Mouse (Mus musculus) forebrain, embryonic 16.5 days (tissue): Measurements from ENCODE around the gene Slc25a38. TPM values are rescaled to one million over a fixed set of nuclear protein-coding genes. Genes with fewer than 3 reads are reported as not detected.

Experiments used
- ATAC-seq: fragments of 200-750 bp; cut with Nextera tagmentation; 2 replicates; pipeline ENCODE4 v1.8.0; 2017; ENCODE audit warnings: mild to moderate bottlenecking, moderate library complexity
- H3K27ac ChIP-seq: fragments of 300-500 bp; sonication (generic); 2 replicates; pipeline ENCODE4 v1.5.1; 2014; ENCODE audit warnings: low read length, control low read depth
- H3K27me3 ChIP-seq: fragments of 300-500 bp; sonication (generic); replicated peaks from 2 replicates; pipeline ENCODE4 v1.6.1; 2014; ENCODE audit warnings: low read length; ENCODE audit not compliant: control insufficient read depth, insufficient read depth
- H3K36me3 ChIP-seq: fragments of 300-500 bp; sonication (generic); 2 replicates; pipeline ENCODE4 v1.6.1; 2014; ENCODE audit not compliant: control insufficient read depth, insufficient read depth
- H3K4me1 ChIP-seq: fragments of 300-500 bp; sonication (generic); replicated peaks from 2 replicates; pipeline ENCODE4 v1.6.1; 2014; ENCODE audit warnings: low read length; ENCODE audit not compliant: control insufficient read depth, insufficient read depth
- H3K4me2 ChIP-seq: fragments of 300-500 bp; sonication (generic); 2 replicates; pipeline ENCODE4 v1.6.1; 2014; ENCODE audit warnings: mild to moderate bottlenecking, low read length, control low read depth
- H3K4me3 ChIP-seq: fragments of 300-500 bp; sonication (generic); replicated peaks from 2 replicates; pipeline ENCODE4 v1.5.1; 2014; ENCODE audit warnings: mild to moderate bottlenecking, low read length, control low read depth
- H3K9ac ChIP-seq: fragments of 300-500 bp; sonication (generic); replicated peaks from 2 replicates; pipeline ENCODE4 v1.6.1; 2014; ENCODE audit warnings: low read depth, low read length, control low read depth
- H3K9me3 ChIP-seq: fragments of 300-500 bp; sonication (generic); 2 replicates; pipeline ENCODE4 v1.6.1; 2016; ENCODE audit warnings: low read length; ENCODE audit not compliant: control insufficient read depth
- WGBS: fragments of 180-500 bp; shearing (Covaris S2); extraction: QIAGEN DNeasy Blood & Tissue Kit; methylation state at CpG from one replicate; pipeline ENCODE4 v1.1.7; 2014; 5-methylcytosine and 5-hydroxymethylcytosine counted together
- polyA plus RNA-seq: library from polyadenylated mRNA; unstranded; fragments of >200 nt; fragmentation: Nextera tagmentation; extraction: Ambion mirVana; gene quantifications from 2 replicates; pipeline ENCODE4 v1.2.1, GENCODE M21; 2015

The Slc25a38 gene
- polyA plus RNA-seq, 1 experiment from 2014 or later = 37.5 TPM

- Histone ChIP-seq H3K9me3 (no peaks in the 10 kb centered on the region), H3K36me3 (no peaks in the 10 kb centered on the region), H3K27me3 (no peaks in the 10 kb centered on the region), H3K4me3 (no peak overlapping the region), H3K27ac (no peak overlapping the region), H3K9ac (no peak overlapping the region), H3K4me1 (no peaks in the 10 kb centered on the region), H3K4me2 (no peak overlapping the region)
- WGBS = 71% methylated on average over 5 of the region's 5 CpGs
- no peak for ATAC-seq
These were observed 41.0 kb downstream of the Slc25a38 start for GRCm38 (mm10) chr9:120151152-120151551.

GRCm38 (mm10) chr9:120151906-120152399 is 41.8 kb downstream of the Slc25a38 start:
- Histone ChIP-seq H3K4me1 (no peaks in the 10 kb centered on the region), H3K9ac (no peak overlapping the region), H3K27ac (no peak overlapping the region), H3K4me2 (no peak overlapping the region), H3K27me3 (no peaks in the 10 kb centered on the region), H3K9me3 (no peaks in the 10 kb centered on the region), H3K36me3 (no peaks in the 10 kb centered on the region), H3K4me3 (no peak overlapping the region)
- WGBS = 80% methylated on average over 12 of the region's 12 CpGs
- no peak for ATAC-seq

GRCm38 (mm10) chr9:120158047-120158446 is 47.9 kb downstream of the Slc25a38 start:
- Histone ChIP-seq H3K9me3 (no peaks in the 10 kb centered on the region), H3K27ac (no peak overlapping the region), H3K4me3 (no peak overlapping the region), H3K9ac (no peak overlapping the region), H3K36me3 (no peaks in the 10 kb centered on the region), H3K4me2 (no peak overlapping the region), H3K27me3 (no peaks in the 10 kb centered on the region), H3K4me1 (no peaks in the 10 kb centered on the region)
- no peak for ATAC-seq
- WGBS = 42% methylated on average over 4 of the region's 4 CpGs

- H3K4me2 ChIP-seq = no peak overlapping the region
- no peak overlapping the region for H3K27ac ChIP-seq
- no peak overlapping the region for H3K9ac ChIP-seq
- H3K27me3 ChIP-seq = no peaks in the 10 kb centered on the region
- no peak for ATAC-seq
- H3K4me1 ChIP-seq = no peaks in the 10 kb centered on the region
- WGBS = 79% methylated on average over 16 of the region's 16 CpGs
- no peaks in the 10 kb centered on the region for H3K9me3 ChIP-seq
- H3K36me3 ChIP-seq = no peaks in the 10 kb centered on the region
- no peak overlapping the region for H3K4me3 ChIP-seq
These were observed 53.7 kb downstream of the Slc25a38 start for GRCm38 (mm10) chr9:120163862-120164261.

DNA sequence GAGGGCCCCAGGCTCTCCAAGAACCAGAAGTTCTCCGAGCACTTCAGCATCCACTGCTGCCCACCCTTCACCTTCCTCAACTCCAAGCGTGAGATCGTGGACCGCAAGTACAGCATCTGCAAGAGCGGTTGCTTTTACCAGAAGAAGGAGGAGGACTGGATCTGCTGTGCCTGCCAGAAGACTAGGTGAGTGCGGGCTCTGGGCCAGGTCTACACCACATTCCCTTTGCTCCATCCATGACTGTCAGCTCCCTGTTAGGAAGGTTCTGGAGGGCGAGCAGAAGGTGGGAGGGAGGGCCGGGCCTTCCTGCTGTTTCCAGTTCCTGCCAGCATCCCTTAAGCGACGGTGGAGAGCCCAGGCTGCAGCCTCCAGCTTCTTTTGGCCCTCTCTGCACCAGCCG is 57.7 kb downstream of the Slc25a38 start:
- H3K4me3 ChIP-seq = no peak overlapping the region
- H3K9me3 ChIP-seq = no peaks in the 10 kb centered on the region
- no peaks in the 10 kb centered on the region for H3K36me3 ChIP-seq
- no peaks in the 10 kb centered on the region for H3K4me1 ChIP-seq
- WGBS = 68% methylated on average over 11 of the region's 11 CpGs
- no peak overlapping the region for H3K4me2 ChIP-seq
- no peak overlapping the region for H3K9ac ChIP-seq
- H3K27ac ChIP-seq = no peak overlapping the region
- no peaks in the 10 kb centered on the region for H3K27me3 ChIP-seq
- no peak for ATAC-seq

DNA sequence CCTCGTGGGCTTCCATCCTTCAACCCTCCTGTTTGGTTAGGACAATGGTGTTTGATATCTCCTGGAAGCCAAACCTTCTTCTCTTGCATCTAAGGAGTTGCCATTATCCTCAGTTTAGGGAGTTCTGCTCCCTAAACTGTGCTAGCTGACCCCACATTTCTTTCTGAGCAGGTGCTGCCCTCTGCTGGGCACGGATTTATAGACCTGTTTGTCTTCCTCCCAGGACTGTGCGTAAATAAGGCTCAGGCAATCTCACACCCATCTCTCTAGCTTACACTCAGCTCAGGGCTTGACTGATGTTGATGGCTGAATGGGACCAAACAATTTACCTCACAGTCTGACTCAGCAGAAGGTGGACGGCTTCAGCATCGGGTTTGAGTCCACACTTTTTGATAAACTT is 61.1 kb downstream of the Slc25a38 start:
- H3K4me2 ChIP-seq = no peak overlapping the region
- 34% methylated on average over 5 of the region's 5 CpGs for WGBS
- no peak overlapping the region for H3K27ac ChIP-seq
- no peaks in the 10 kb centered on the region for H3K36me3 ChIP-seq
- no peak overlapping the region for H3K9ac ChIP-seq
- H3K27me3 ChIP-seq = no peaks in the 10 kb centered on the region
- ATAC-seq = no peak
- H3K4me1 ChIP-seq = no peaks in the 10 kb centered on the region
- no peak overlapping the region for H3K4me3 ChIP-seq
- H3K9me3 ChIP-seq = no peaks in the 10 kb centered on the region

Other genes starting within 250 kb of the Slc25a38 start
- gene Wdr48, start 215.5 kb upstream of the Slc25a38 start, polyA plus RNA-seq = 85.2 and 89.8 TPM in 2 replicates
- 23.8 and 30.4 TPM in 2 replicates for gene Gorasp1, start 172.8 kb upstream of the Slc25a38 start, polyA plus RNA-seq
- 0.37 and 0.76 TPM in 2 replicates for gene Ttc21a, start 172.8 kb upstream of the Slc25a38 start, polyA plus RNA-seq
- gene Csrnp1, start 125.7 kb upstream of the Slc25a38 start, polyA plus RNA-seq = 2.0 and 2.5 TPM in 2 replicates
- not detected in 2 replicates for gene Xirp1, start 86.8 kb upstream of the Slc25a38 start, polyA plus RNA-seq
- 6.4 and 7.0 TPM in 2 replicates for gene Cx3cr1, start 40.5 kb upstream of the Slc25a38 start, polyA plus RNA-seq
- gene Ccr8, start 18.3 kb upstream of the Slc25a38 start, polyA plus RNA-seq = not detected in 2 replicates
- 953 and 1,017 TPM in 2 replicates for gene Rpsa, start 17.3 kb downstream of the Slc25a38 start, polyA plus RNA-seq
- gene Mobp, start 39.3 kb downstream of the Slc25a38 start, polyA plus RNA-seq = 0.13 TPM in 1 of 2 replicates, not detected in the other
- 1.6 and 2.2 TPM in 2 replicates for gene Myrip, start 191.1 kb downstream of the Slc25a38 start, polyA plus RNA-seq